Mouse (Mus musculus) left cerebral cortex, postnatal 14 days (tissue): ENCODE measurements around the gene Cit. TPM values are rescaled to one million over a fixed set of nuclear protein-coding genes. Genes with fewer than 3 reads are reported as not detected.

Experiments
- DNase-seq, 2 experiments: peaks; one replicate each; pipeline ENCODE4 v3.0.0; 2021 to 2022; ENCODE audit warnings: low spot score in 2 of 2, mixed read lengths in 1 of 2
- intact Hi-C: fragments of 180-260 bp; cut with DNase I; formaldehyde crosslinking; loops from one replicate; pipeline ENCODE4 v1.15.1; 2025
- total RNA-seq, 2 experiments: library from RNA; stranded (reverse); gene quantifications; 2 replicates each; pipeline ENCODE4 v1.2.3; 2021

Gene Cit
- total RNA-seq, 2 experiments from 2014 or later = 149 to 175 TPM

DNA sequence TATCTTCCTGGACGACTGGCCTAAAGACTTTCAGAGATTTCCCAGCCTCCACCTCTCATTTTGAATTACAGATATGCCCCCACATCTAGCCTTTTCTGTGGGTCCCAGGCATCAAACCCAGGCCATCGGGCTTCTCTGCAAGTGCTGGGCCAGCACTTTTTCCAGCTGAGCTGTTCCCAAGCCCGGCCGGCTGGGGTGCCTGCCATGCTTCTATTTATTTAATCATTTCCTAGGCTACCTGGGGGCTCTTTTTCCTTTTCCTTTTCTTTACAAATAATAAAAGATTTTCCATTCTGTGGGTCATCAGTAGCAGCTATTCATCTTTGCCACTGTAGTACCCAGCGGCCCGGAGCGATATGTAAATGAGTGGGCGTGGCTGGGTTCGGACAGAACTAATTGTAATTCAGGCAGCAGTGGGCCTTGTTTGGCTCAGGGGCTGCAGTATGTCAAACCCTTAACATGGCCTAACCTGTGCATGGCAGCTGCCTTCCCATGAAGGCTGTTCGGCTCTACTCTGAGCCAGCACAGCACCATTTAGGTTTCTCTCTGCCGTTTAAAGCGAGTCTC is 4.3 kb downstream of the Cit start:
- DNase-seq = no peak
- intact Hi-C loops = no loop called here

DNA sequence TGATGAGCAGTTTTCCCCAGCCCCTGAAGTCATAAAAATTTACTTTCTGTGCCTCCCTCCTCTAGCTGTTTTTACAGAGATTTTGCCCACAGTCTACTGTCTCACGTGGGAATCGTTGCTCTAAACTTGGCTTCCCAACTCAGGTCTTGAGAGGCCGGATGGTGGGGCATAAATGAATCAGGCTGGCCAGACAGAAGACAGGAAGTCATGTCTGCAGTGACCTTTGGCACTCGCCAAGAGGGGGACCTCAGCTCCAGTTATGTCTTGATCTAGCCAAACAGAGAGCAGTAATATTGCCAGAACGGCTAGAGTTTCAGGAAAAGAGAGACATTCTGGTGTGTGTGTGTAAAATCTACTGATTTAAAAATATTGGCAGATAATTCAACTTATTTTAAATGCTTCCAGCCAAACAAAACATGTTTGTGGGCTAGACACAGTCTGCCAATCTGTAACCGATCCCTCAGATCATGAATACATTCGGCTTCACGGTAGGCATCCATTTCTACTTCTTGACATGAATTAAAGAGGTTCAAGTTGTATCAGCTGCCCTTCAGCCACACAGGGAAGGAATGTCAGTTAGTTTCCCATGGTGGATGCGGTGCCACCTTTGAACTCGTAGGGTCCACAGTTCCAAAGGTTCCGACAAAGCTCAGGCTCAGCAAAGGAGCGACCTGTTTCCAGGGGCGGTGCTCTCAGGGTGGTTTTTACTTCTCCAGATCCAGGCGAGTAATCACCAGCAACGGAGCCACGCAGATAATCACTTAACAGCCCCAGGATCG is 5.4 kb downstream of the Cit start:
- DNase-seq = no peak
- intact Hi-C loops = no loop called here

DNA sequence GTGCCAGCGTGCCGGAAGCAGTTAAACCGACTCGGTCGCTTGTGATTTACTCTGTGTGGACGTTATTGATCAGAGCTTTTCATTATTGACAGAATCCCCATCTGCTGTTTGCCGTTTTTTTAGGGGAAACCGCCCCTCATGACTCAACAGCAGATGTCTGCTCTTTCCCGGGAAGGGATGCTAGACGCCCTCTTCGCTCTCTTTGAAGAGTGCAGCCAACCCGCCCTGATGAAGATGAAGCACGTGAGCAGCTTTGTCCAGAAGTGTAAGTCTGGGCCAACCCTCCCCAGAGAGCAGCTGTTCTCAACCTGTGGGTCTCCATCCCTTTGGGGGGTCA is 5.9 kb downstream of the Cit start:
- intact Hi-C loops = no loop called here
- no peak for DNase-seq

DNA sequence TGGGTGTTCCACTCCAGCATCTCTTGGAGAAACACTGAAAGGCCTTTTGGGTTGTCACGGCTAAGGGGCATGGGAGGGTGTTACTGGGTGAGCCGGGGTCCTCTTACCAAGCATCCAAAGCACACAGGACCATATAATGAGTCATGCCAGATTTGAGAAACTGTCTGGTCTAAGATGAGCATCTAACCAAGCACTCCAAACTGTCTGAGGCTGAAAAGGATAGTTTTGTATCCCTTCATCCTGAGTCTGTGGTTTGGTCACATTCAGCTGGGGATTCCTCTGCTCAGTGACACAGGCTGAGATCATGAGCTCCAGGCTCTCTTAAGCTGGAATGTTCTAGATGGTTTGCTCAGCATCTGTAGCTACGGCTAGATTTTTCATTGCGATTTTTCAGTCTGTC is 7.4 kb downstream of the Cit start:
- intact Hi-C loops = no loop called here
- DNase-seq = no peak

DNA sequence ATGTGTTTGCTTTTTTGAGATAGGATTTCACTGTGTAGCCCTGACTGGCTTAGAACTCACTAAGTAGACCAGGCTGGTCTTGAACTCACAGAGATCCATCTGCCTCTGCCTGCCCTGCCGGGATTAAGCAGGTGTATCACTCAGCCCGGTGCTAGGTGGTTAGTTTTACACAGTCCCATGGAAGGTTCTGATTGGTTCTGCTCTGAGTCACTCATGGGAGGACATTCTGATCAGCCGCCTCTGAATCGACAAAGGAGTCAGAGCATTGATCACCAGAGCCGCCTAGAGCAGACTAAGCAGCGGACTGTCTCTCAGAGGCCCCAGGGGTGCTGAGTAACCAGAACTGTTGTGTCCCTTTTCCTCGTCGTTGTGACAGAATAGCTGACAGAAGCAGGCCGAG is 8.6 kb downstream of the Cit start:
- no peak for DNase-seq
- intact Hi-C loops = no loop called here

DNA sequence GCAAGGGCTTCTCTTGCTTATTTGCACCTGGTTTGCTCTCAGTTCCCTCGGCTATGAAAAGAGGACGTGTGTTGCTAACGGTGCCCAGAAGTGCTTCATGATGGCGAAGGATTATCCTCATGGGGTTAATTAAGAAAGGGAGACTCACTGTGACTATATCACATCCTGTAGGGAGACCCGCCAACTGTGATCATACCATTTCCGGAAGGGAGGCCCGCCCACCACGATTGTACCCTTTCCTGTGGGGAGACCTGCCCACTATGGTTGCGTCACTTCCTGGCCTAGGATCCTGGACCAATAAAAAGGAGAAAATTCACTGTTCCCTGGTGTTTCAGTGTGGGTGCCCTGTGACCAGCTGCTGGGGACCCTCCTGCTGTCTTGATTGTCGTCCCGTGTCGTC is 9.3 kb downstream of the Cit start:
- DNase-seq = no peak
- intact Hi-C loops = no loop called here

DNA sequence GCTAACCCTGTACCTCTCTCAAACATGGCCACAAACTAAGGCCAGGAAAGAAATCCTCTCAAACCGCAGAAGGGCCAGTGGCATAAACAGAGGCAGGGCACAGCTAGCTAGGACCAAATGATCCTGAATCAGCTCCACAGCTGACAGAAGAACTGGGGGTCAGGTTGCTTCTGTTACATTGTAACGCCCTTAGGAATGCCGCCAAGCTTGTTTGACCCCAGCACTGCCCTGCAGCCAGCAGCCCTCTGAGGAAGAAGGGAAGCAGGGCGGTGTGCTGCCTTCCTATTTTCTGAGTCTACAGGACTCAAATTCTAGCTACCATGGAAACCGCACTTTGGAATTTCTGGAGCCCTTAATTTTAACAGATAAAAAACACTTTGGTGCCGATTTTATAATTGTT is 13.6 kb downstream of the Cit start:
- DNase-seq = peak in 1 of 2 experiments; percentile 26
- intact Hi-C loops = no loop called here

DNA sequence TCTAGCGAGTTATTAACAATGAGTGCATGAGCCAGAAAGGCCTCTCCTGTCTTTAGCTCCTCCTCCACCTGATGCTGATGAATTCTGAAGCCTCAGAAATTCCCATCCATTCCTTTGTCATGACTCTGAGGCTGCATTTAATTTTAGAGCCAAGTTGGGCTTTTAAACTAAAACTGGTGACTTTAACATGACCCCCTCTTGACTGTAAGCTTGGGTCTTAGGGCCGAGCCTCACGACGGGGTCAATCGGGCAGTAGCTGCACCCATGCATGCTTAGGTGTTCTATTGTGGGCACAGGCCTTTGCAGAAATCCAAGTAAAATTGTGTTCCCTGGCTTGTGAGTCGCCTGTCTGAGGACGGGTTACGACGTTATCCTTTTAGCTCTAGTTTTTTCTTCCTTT is 14.4 kb downstream of the Cit start:
- intact Hi-C loops = no loop called here

DNA sequence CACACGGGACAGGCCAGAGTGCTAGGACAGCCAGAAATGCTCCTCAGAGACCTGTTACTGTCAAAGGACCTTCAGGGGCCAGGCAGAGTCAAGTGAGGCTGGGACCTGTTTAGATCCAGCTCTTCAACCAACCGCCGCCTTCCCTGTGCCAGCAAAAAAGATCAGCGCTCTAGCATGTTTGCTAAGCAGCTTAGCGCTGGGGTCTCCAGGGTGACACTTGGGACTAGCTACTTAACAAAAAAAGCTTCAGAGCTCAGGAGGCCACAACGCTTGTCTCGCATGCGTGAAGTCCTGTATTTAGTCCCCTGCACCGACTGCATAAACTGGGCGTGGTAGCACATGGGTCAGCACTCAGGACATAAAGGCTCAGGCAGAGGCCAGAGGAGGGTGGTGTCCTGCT is 16.9 kb downstream of the Cit start:
- intact Hi-C loops = no loop called here
- DNase-seq = no peak

More for the DNA sequence above, 14.4 kb downstream of the Cit start:
- no peak for DNase-seq

DNA sequence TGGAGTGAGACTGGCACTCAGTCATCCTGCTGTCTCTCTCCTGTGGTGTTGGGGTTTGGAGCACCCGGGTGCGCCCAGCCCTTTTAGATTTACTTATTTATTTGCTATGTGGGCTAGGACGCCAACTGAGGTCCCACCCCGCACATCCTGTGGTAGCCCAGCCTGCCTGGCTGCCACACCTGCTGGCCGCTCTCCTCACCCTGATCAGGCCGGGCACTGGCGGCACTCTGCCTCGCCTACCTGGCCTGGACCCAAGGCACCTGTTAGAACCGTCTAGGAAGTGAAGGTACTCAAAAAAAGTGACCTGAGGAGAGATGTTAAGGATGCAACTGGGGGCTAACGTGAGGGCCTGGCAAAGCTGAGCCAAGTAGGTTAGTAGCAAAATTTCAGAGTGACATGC is 17.4 kb downstream of the Cit start:
- intact Hi-C loops = no loop called here
- DNase-seq = no peak

DNA sequence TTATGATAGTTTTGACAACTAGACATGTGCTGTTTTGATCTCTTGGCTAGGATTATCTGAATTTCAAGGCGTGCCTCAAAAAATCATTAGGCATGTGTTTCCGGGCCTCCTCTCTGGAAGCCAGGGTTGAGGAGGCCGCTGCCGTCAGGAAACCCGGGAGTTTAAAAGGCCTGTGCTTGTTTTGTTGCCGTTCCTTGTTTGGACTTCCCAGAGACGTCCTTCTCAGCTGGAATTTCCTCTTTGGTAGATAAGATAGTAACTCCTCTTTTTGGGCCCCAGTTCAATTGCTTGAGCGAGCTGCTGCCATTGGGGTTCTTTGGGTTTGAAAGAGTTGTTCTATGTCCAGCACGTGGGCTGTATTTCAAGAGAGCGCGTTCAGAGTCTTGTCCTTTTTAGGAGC is 21.2 kb downstream of the Cit start:
- intact Hi-C loops = no loop called here
- no peak for DNase-seq

DNA sequence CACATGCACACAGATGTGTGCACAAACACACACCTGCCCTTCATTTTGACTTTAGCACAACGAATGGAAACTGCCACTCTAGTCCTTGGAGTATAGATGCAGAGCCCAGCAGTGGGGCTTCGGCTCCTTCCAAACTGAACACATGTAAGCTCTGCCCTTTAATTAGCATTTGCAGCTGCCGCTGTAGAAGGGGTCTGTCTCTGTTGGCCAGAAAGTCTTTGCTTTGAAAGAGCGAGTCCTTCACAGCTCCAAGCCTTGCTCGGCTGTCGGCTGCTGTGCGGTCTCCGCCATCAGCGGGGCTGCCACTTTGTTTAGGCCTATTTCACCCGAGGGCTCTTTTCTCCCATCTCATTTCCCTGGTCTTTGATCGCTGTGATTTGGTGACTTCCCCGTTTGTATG is 23.5 kb downstream of the Cit start:
- intact Hi-C loops = no loop called here
- no peak for DNase-seq

DNA sequence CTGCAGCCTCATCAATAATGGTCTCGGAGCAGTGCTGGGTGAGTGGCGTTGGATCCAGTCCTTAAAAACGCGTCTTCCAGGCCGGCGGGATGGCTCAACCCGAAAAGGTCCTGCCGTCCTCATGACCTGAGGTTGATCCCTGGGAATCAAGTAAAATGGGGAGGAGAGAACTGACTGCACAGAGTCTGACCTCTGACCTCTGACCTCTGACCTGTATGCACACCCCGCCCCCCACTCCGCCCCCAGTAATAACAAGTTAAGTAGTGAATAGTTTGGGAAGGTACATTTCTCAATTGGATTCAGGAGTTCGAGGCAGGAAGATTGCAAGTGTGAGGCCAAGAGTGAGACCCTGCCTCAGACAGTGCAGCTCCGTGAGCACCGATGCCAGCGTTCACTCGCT is 24.1 kb downstream of the Cit start:
- DNase-seq = no peak
- intact Hi-C loops = no loop called here

DNA sequence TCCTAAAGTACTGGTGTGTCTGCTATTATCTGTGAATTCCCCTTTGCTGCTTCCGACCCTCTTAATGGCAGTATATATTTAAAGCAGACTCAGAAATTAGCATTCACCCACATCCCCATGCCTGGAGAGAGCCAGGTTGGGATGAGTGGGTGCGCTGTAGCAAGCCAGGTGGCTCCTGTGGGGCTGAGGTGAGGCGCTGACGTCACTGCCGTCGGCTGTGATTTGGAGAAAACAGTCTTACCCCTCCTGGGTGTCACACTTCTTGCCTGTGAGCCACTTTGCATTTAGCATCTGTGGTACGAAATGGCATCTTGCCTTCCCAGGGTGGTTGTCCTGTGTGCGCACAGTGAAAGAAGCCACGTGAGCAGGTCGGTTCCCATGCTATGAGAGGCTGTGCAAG is 26.1 kb downstream of the Cit start:
- intact Hi-C loops = no loop called here
- no peak for DNase-seq

DNA sequence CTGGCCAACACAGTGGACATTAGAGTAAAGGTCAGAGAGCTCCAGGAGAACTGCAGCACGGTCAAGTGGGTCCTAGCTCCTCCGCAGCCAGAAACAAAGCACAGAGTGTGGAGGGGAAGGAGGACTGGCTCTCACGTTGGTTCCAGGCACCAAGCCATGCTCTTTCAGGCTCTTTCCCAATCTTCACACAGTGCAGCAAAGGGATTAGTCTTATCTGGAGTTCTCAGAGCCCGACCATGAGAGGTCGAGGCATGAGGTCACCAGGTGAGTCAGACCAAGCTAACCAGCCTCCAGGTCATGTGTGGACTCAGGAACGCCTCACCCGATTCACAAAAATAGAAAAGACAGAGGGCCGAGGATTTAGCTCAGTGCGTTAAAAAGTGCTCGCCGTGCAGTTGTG is 27.0 kb downstream of the Cit start:
- intact Hi-C loops = no loop called here

DNA sequence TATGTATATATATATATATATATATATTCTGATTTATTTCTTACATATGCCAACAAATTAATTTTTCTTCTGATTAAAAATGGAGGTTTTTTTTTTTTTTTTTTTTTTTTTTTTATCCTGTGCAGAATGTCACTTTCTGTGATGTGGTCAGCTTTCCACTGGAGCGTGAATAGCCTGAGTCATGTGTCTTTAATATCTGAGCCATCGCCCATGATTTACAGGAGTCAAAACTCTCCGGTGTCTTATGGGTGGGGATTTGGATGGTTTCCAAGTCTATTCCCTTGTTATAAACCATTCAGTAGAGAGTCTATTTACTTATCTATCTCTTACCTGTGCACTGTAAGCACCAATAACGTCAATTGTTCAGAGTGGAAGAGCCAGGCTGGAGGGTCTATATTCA is 27.9 kb downstream of the Cit start:
- intact Hi-C loops = no loop called here
- DNase-seq = no peak

More for the DNA sequence above, 27.0 kb downstream of the Cit start:
- no peak for DNase-seq

DNA sequence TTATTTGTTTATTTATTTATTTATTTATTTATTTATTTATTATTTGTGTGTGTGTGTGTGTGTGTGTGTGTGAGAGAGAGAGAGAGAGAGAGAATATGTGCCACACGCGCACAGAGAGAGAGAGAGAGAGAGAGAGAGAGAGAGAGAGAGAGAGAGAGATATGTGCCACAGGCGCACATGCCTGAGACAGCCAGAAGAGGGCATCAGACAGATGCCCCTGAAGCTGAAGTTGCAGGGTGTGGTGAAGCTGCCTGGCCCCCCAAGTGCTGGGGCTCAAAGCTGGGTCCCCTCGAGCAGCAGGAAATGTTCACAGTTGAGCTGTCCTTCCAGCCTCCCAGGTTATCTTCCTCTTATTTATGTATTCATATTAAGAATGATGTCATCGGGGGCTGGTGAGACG is 32.3 kb downstream of the Cit start:
- DNase-seq = no peak
- intact Hi-C loops = no loop called here

DNA sequence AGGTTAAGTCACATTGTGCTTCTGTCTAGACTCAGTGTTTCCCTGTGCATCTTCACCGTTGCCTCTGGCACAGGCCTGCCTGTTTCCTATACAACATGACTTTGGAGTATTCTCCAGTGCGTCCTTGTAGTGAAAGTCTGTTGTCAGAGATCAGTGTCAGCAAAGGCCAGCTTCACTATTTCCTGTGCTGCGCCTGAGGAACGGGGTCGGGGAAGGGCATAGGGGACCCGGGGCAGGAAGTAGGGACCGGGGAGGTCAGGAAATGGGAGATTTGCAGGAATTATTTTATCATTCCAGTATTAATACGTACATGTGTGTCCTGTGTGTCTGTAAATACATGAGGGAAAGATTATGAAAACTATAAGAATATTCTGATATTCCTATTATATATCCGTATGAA is 37.1 kb downstream of the Cit start:
- intact Hi-C loops = no loop called here
- DNase-seq = no peak

DNA sequence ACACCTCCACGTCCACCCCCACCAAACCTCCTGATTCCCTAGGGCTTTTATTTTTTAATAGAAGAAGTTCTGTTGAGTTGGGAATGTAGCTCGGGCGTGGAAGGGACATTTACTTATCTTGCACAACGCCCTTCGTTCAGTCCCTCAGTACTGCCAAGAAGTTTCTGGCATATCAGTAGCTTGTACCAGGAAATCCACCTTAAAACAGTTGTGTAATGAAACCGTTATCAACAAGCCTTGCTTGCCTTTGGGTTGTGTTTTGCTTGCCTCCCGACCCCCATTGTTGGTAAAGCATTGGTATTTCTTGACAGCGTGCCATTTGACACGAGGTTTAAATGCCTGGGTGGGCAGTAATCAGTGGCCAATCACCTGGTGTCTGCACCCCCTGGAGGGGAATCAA is 39.4 kb downstream of the Cit start:
- no peak for DNase-seq
- intact Hi-C loops = no loop called here

DNA sequence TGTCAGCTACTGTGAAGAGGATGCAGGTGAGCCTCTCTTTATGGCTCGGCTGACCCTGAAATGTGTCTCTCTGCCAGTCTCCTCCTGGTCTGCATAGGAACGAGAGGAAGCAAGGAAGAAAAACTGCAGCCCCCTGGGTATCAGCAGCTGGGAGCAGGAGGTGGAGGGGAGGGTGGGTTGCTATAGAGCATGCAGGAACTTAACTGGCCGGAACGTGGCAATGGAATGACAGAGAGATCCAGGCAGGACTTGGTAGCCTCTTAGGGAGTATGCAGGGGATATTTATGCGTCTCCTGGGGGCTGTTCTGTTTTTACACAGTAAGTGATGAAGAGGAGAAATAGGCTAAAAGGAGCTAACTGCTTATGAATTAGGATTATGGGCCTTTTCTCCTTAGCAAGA is 48.7 kb downstream of the Cit start:
- intact Hi-C loops = no loop called here
- no peak for DNase-seq

DNA sequence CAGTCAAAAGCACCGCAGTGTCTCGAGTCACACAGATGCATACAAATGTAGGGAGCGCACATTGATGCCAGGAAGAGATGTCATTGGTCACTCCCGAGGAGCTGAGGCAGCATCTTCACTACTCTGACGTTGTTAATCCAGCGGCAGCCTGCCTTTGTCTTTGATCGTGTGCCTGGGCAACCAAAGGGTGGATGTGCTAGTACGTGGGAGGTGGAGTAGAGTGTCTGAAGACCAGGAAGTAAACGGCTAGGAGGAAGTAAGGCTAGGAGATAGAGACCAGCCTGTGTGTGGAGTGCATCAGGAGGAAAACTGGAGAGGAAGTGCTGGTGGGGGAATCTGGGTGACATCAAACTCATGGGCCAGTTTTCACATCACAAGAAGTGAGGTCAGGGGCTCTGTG is 52.0 kb downstream of the Cit start:
- intact Hi-C loops = no loop called here
- no peak for DNase-seq
